Mouse (Mus musculus): ENCODE measurements around the gene Vars2. TPM values are rescaled to one million over a fixed set of nuclear protein-coding genes. Genes with fewer than 3 reads are reported as not detected.

The Vars2 gene
- polyA plus RNA-seq, 1 experiment from 2014 or later, result 9.1 TPM

GRCm38 (mm10) chr17:35703751-35704271 is 36.4 kb upstream of the Vars2 start:
- H3K27ac ChIP-seq (ENCODE audit: low read depth, low read length), result peak overlapping the region; percentile 66
- peaks cover 3% of the 10 kb centered on the region; the same call in 1 of the 2 replicates for H3K36me3 ChIP-seq (ENCODE audit: control insufficient read depth, insufficient read depth, low read length)
- ATAC-seq (replicated peaks; ENCODE audit: insufficient number of reproducible peaks, low FRiP score, low TSS enrichment), result no peak
- 1% methylated on average over 14 of the region's 14 CpGs for WGBS (ENCODE audit: insufficient replicate concordance)
- peak overlapping the region; percentile 76 for H3K9ac ChIP-seq (ENCODE audit: low read depth, low read length)
- H3K9me3 ChIP-seq (replicated peaks; ENCODE audit: control insufficient read depth, low read length), result no peaks in the 10 kb centered on the region
- H3K4me2 ChIP-seq, result peak overlapping the region; percentile 75
- peak overlapping the region; percentile 49 for H3K4me3 ChIP-seq (ENCODE audit: low read depth, low read length)
- H3K27me3 ChIP-seq (ENCODE audit: control insufficient read depth, insufficient read depth, low read length), result peaks cover 17% of the 10 kb centered on the region
- H3K4me1 ChIP-seq (ENCODE audit: control insufficient read depth, insufficient read depth, low read length), result peaks cover 35% of the 10 kb centered on the region

- ATAC-seq (replicated peaks; ENCODE audit: insufficient number of reproducible peaks, low FRiP score, low TSS enrichment), result no peak
- H3K9me3 ChIP-seq (replicated peaks; ENCODE audit: control insufficient read depth, low read length), result no peaks in the 10 kb centered on the region
- H3K27ac ChIP-seq (ENCODE audit: low read depth, low read length), result peak overlapping the region; percentile 97
- peak overlapping the region; percentile 80 for H3K4me2 ChIP-seq
- peak overlapping the region; percentile 88 for H3K9ac ChIP-seq (ENCODE audit: low read depth, low read length)
- peak overlapping the region; percentile 73 for H3K4me3 ChIP-seq (ENCODE audit: low read depth, low read length)
- WGBS (ENCODE audit: insufficient replicate concordance), result 5% methylated on average over 2 of the region's 2 CpGs
- peaks cover 3% of the 10 kb centered on the region; the same call in 1 of the 2 replicates for H3K36me3 ChIP-seq (ENCODE audit: control insufficient read depth, insufficient read depth, low read length)
- H3K27me3 ChIP-seq (ENCODE audit: control insufficient read depth, insufficient read depth, low read length), result peaks cover 17% of the 10 kb centered on the region
- peaks cover 40% of the 10 kb centered on the region for H3K4me1 ChIP-seq (ENCODE audit: control insufficient read depth, insufficient read depth, low read length)
Measured at GRCm38 (mm10) chr17:35703065-35703464, 35.7 kb upstream of the Vars2 start.

- peaks cover 17% of the 10 kb centered on the region for H3K27me3 ChIP-seq (ENCODE audit: control insufficient read depth, insufficient read depth, low read length)
- H3K36me3 ChIP-seq (ENCODE audit: control insufficient read depth, insufficient read depth, low read length), result peaks cover 3% of the 10 kb centered on the region; the same call in 1 of the 2 replicates
- peak overlapping the region; percentile 97 for H3K27ac ChIP-seq (ENCODE audit: low read depth, low read length)
- H3K4me3 ChIP-seq (ENCODE audit: low read depth, low read length), result peak overlapping the region; percentile 73
- no peaks in the 10 kb centered on the region for H3K9me3 ChIP-seq (replicated peaks; ENCODE audit: control insufficient read depth, low read length)
- peak overlapping the region; percentile 80 for H3K4me2 ChIP-seq
- H3K9ac ChIP-seq (ENCODE audit: low read depth, low read length), result peak overlapping the region; percentile 88
- H3K4me1 ChIP-seq (ENCODE audit: control insufficient read depth, insufficient read depth, low read length), result peaks cover 42% of the 10 kb centered on the region
- 9% methylated on average over 4 of the region's 4 CpGs for whole genome bisulfite sequencing (ENCODE audit: insufficient replicate concordance)
- no peak for ATAC-seq (replicated peaks; ENCODE audit: insufficient number of reproducible peaks, low FRiP score, low TSS enrichment)
Measured at GRCm38 (mm10) chr17:35702605-35703004, 35.2 kb upstream of the Vars2 start.

GRCm38 (mm10) chr17:35701978-35702461 is 34.6 kb upstream of the Vars2 start:
- Histone ChIP-seq H3K4me1 (ENCODE audit: control insufficient read depth, insufficient read depth, low read length) (peaks cover 48% of the 10 kb centered on the region), H3K9me3 (replicated peaks; ENCODE audit: control insufficient read depth, low read length) (no peaks in the 10 kb centered on the region), H3K36me3 (ENCODE audit: control insufficient read depth, insufficient read depth, low read length) (peaks cover 3% of the 10 kb centered on the region; the same call in 1 of the 2 replicates), H3K4me3 (ENCODE audit: low read depth, low read length) (peak overlapping the region; percentile 73), H3K27me3 (ENCODE audit: control insufficient read depth, insufficient read depth, low read length) (peaks cover 17% of the 10 kb centered on the region), H3K27ac (ENCODE audit: low read depth, low read length) (peak overlapping the region; percentile 97), H3K4me2 (peak overlapping the region; percentile 80), H3K9ac (ENCODE audit: low read depth, low read length) (peak overlapping the region; percentile 88)
- peak; percentile 34 for ATAC-seq (replicated peaks; ENCODE audit: insufficient number of reproducible peaks, low FRiP score, low TSS enrichment)
- WGBS (ENCODE audit: insufficient replicate concordance), result 3% methylated on average over 16 of the region's 16 CpGs

- Histone ChIP-seq H3K36me3 (ENCODE audit: control insufficient read depth, insufficient read depth, low read length) (peaks cover 3% of the 10 kb centered on the region; the same call in 1 of the 2 replicates), H3K4me3 (ENCODE audit: low read depth, low read length) (peak overlapping the region; percentile 73), H3K9ac (ENCODE audit: low read depth, low read length) (peak overlapping the region; percentile 88), H3K4me1 (ENCODE audit: control insufficient read depth, insufficient read depth, low read length) (peaks cover 49% of the 10 kb centered on the region), H3K27ac (ENCODE audit: low read depth, low read length) (peak overlapping the region; percentile 97), H3K27me3 (ENCODE audit: control insufficient read depth, insufficient read depth, low read length) (peaks cover 17% of the 10 kb centered on the region), H3K9me3 (replicated peaks; ENCODE audit: control insufficient read depth, low read length) (no peaks in the 10 kb centered on the region), H3K4me2 (peak overlapping the region; percentile 80)
- ATAC-seq (replicated peaks; ENCODE audit: insufficient number of reproducible peaks, low FRiP score, low TSS enrichment), result no peak
- 1% methylated on average over 16 of the region's 16 CpGs for WGBS (ENCODE audit: insufficient replicate concordance)
Measured at GRCm38 (mm10) chr17:35701203-35701977, 34.0 kb upstream of the Vars2 start.

- Histone ChIP-seq H3K27ac (ENCODE audit: low read depth, low read length) (peak overlapping the region; percentile 97), H3K9me3 (replicated peaks; ENCODE audit: control insufficient read depth, low read length) (no peaks in the 10 kb centered on the region; the same call in 1 of the 2 replicates), H3K9ac (ENCODE audit: low read depth, low read length) (peak overlapping the region; percentile 88), H3K36me3 (ENCODE audit: control insufficient read depth, insufficient read depth, low read length) (peaks cover 5% of the 10 kb centered on the region), H3K4me2 (peak overlapping the region; percentile 80), H3K27me3 (ENCODE audit: control insufficient read depth, insufficient read depth, low read length) (peaks cover 17% of the 10 kb centered on the region), H3K4me3 (ENCODE audit: low read depth, low read length) (peak overlapping the region; percentile 73), H3K4me1 (ENCODE audit: control insufficient read depth, insufficient read depth, low read length) (peaks cover 46% of the 10 kb centered on the region)
- WGBS (ENCODE audit: insufficient replicate concordance), result under 1% methylated on average over 54 of the region's 66 CpGs
- ATAC-seq (replicated peaks; ENCODE audit: insufficient number of reproducible peaks, low FRiP score, low TSS enrichment), result peak; percentile 55
Measured at GRCm38 (mm10) chr17:35700371-35700961, 33.1 kb upstream of the Vars2 start.

- H3K27ac ChIP-seq (ENCODE audit: low read depth, low read length), result peak overlapping the region; percentile 97
- peaks cover 17% of the 10 kb centered on the region for H3K27me3 ChIP-seq (ENCODE audit: control insufficient read depth, insufficient read depth, low read length)
- 1% methylated on average over 19 of the region's 19 CpGs for WGBS (ENCODE audit: insufficient replicate concordance)
- 0 out of 2 replicates have a peak, but pooled peaks have one; percentile 12 for ATAC-seq (replicated peaks; ENCODE audit: insufficient number of reproducible peaks, low FRiP score, low TSS enrichment)
- H3K4me2 ChIP-seq, result peak overlapping the region; percentile 80
- peaks cover 10% of the 10 kb centered on the region for H3K36me3 ChIP-seq (ENCODE audit: control insufficient read depth, insufficient read depth, low read length)
- peaks cover 43% of the 10 kb centered on the region for H3K4me1 ChIP-seq (ENCODE audit: control insufficient read depth, insufficient read depth, low read length)
- H3K9me3 ChIP-seq (replicated peaks; ENCODE audit: control insufficient read depth, low read length), result no peaks in the 10 kb centered on the region; the same call in 1 of the 2 replicates
- peak overlapping the region; percentile 73 for H3K4me3 ChIP-seq (ENCODE audit: low read depth, low read length)
- H3K9ac ChIP-seq (ENCODE audit: low read depth, low read length), result peak overlapping the region; percentile 88
Measured at GRCm38 (mm10) chr17:35699919-35700318, 32.5 kb upstream of the Vars2 start.

GRCm38 (mm10) chr17:35698501-35698883 is 31.1 kb upstream of the Vars2 start:
- Histone ChIP-seq H3K27me3 (ENCODE audit: control insufficient read depth, insufficient read depth, low read length) (peaks cover 17% of the 10 kb centered on the region; the same call in 1 of the 2 replicates), H3K27ac (ENCODE audit: low read depth, low read length) (peak overlapping the region; percentile 74), H3K9ac (ENCODE audit: low read depth, low read length) (peak overlapping the region; percentile 56), H3K4me1 (ENCODE audit: control insufficient read depth, insufficient read depth, low read length) (peaks cover 35% of the 10 kb centered on the region), H3K4me3 (ENCODE audit: low read depth, low read length) (peak overlapping the region; percentile 29), H3K36me3 (ENCODE audit: control insufficient read depth, insufficient read depth, low read length) (peaks cover 10% of the 10 kb centered on the region), H3K4me2 (peak overlapping the region; percentile 55), H3K9me3 (replicated peaks; ENCODE audit: control insufficient read depth, low read length) (no peaks in the 10 kb centered on the region; the same call in 1 of the 2 replicates)
- no peak for ATAC-seq (replicated peaks; ENCODE audit: insufficient number of reproducible peaks, low FRiP score, low TSS enrichment)
- WGBS (ENCODE audit: insufficient replicate concordance), result 25% methylated on average over 5 of the region's 5 CpGs

All from heart, embryonic 11.5 days (tissue).